ENCODE assay signal across 8 mouse cellular contexts in the genomic region with DNA sequence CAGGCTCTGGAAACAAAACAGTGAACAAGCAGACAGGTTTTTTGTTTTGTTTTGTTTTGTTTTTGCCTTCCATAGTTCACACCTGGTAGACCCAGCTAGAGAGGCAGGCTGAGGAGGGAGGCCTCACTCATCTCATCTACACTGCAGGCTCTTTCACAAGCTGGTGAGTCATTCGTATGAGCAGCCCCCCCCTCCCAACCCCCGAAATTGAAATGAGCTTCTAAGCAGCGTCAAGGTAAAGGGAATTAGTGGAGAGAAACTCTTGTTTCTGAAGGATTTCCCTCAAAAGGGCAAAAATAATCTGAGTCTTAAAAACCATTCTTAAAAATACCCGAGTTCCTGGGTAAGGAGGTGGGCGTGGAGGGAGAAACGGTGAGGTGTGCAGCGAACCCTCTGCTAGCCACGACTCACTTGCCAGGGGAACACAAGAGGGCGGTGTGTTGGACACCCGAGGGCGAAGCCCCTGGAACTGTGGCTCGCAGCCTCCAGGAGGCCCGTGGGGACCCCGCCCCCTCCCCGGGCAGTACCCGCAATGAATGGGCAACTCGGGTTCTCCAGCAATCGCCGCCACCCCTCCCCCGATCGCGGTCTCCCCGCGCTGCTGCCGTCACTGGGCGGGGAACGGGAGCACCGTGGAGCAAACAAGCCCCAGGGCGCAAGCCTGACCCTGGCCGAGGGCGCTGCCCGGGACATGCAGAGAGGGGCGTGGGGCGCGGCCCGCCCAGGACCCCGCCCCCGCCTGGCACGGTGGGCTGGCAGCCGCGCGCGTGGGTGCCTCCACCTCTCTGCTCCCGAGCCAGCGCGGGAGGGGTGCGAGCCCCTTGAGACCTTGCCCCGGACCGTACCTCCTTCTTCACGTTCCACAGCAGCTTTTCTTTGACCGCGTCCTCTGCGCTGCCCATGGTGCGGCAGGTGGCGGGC. TPM values are rescaled to one million over a fixed set of nuclear protein-coding genes. Genes with fewer than 3 reads are reported as not detected.
DNase-seq lines count a peak whose midpoint lies in the region; ATAC-seq lines count a peak whose summit lies in the region.

No protein-coding gene starts in this region.

- WGBS in limb, embryonic 12.5 days = 1% methylated on average over 55 of the region's 55 CpGs
- WGBS in midbrain, embryonic 13.5 days = under 1% methylated on average over 38 of the region's 55 CpGs

- H3K9me3 ChIP-seq in erythroblast, embryonic 14.5 days (ENCODE audit: control insufficient read depth, low read length) = no peaks in the 10 kb centered on the region
- H3K9me3 ChIP-seq in limb, embryonic 12.5 days = no peaks in the 10 kb centered on the region
- H3K9me3 ChIP-seq in midbrain, embryonic 13.5 days = no peaks in the 10 kb centered on the region

- H3K4me3 ChIP-seq in erythroblast, embryonic 14.5 days (replicated peaks) = peak overlapping the region; percentile 91
- peak overlapping the region; percentile 83 for H3K4me3 ChIP-seq in limb, embryonic 12.5 days (replicated peaks)
- H3K4me3 ChIP-seq in midbrain, embryonic 13.5 days (replicated peaks) = peak overlapping the region; percentile 91

- H3K27me3 ChIP-seq in erythroblast, embryonic 14.5 days (ENCODE audit: control insufficient read depth) = no peaks in the 10 kb centered on the region
- no peaks in the 10 kb centered on the region for H3K27me3 ChIP-seq in limb, embryonic 12.5 days
- H3K27me3 ChIP-seq in midbrain, embryonic 13.5 days = no peaks in the 10 kb centered on the region

- ATAC-seq in erythroblast, adult 5-6 weeks (replicated peaks; ENCODE audit: low FRiP score, poor library complexity, severe bottlenecking) = no peak
- peak; percentile 38; the same call in 1 of the 2 replicates for ATAC-seq in limb, embryonic 12.5 days (ENCODE audit: insufficient number of reproducible peaks, insufficient read depth, low FRiP score, low TSS enrichment, low read depth)
- peak; percentile 66 for ATAC-seq in midbrain, embryonic 13.5 days

- intact Hi-C loops in gastrocnemius, postnatal 36 days (cut with DNase I) = no loop called here

- H3K27ac ChIP-seq in limb, embryonic 12.5 days = peak overlapping the region; percentile 77
- peak overlapping the region; percentile 94 for H3K27ac ChIP-seq in midbrain, embryonic 13.5 days

- DNase-seq in embryo, embryonic 11 days = peak; percentile 69
- DNase-seq in gastrocnemius, postnatal 36 days = peak; percentile 52 to 54
- DNase-seq in kidney, adult 11 months = peak; percentile 70
- DNase-seq in spleen, adult 12 weeks (ENCODE audit: low spot score) = peak; percentile 44

- H3K4me2 ChIP-seq in limb, embryonic 12.5 days = peak overlapping the region; percentile 99
- peak overlapping the region; percentile 83 for H3K4me2 ChIP-seq in midbrain, embryonic 13.5 days (replicated peaks)

- H3K9ac ChIP-seq in limb, embryonic 12.5 days (replicated peaks) = peak overlapping the region; percentile 77
- H3K9ac ChIP-seq in midbrain, embryonic 13.5 days (replicated peaks) = peak overlapping the region; percentile 91

- peaks cover 20% of the 10 kb centered on the region for H3K36me3 ChIP-seq in erythroblast, embryonic 14.5 days (ENCODE audit: control insufficient read depth)
- H3K36me3 ChIP-seq in limb, embryonic 12.5 days = peaks cover 20% of the 10 kb centered on the region
- peaks cover 21% of the 10 kb centered on the region for H3K36me3 ChIP-seq in midbrain, embryonic 13.5 days

- H3K4me1 ChIP-seq in erythroblast, embryonic 14.5 days (ENCODE audit: control insufficient read depth) = peaks cover 45% of the 10 kb centered on the region
- peaks cover 9% of the 10 kb centered on the region for H3K4me1 ChIP-seq in limb, embryonic 12.5 days (replicated peaks)
- peaks cover 40% of the 10 kb centered on the region for H3K4me1 ChIP-seq in midbrain, embryonic 13.5 days (replicated peaks)

RNA-seq across cellular contexts. Expression of gene Sgsm2, which starts 0.6 kb away (rescaled TPM):
- 0.17 and 0.18 TPM in 2 replicates for polyA plus RNA-seq in erythroblast, embryonic 14.5 days (2012)
- 0.96 TPM in 1 of 2 replicates, not detected in the other for total RNA-seq in erythroblast, adult 5-6 weeks (2015; ENCODE audit: low replicate concordance)
- 0.14 and 0.43 TPM in 2 replicates for total RNA-seq in erythroblast, adult 5-6 weeks (2017; ENCODE audit: low replicate concordance)
- total RNA-seq in gastrocnemius, postnatal 36 days (2021) = 1 to 10 TPM; 1.4 to 1.9 TPM
- polyA plus RNA-seq in limb, embryonic 12.5 days (2016; fragmentation: Nextera tagmentation; extraction: Ambion mirVana) = 5.2 and 5.9 TPM in 2 replicates
- 18.8 and 20.8 TPM in 2 replicates for polyA plus RNA-seq in midbrain, embryonic 13.5 days (2015; fragmentation: Nextera tagmentation; extraction: Ambion mirVana)

RNA-seq across cellular contexts. Expression of gene Tsr1, which starts 1.6 kb away (rescaled TPM):
- 0.09 and 0.24 TPM in 2 replicates for polyA plus RNA-seq in erythroblast, embryonic 14.5 days (2012)
- 8.8 and 10.0 TPM in 2 replicates for total RNA-seq in erythroblast, adult 5-6 weeks (2015; ENCODE audit: low replicate concordance)
- 9.5 and 13.9 TPM in 2 replicates for total RNA-seq in erythroblast, adult 5-6 weeks (2017; ENCODE audit: low replicate concordance)
- 10 to 100 TPM; 16.8 to 25.2 TPM for total RNA-seq in gastrocnemius, postnatal 36 days (2021)
- polyA plus RNA-seq in limb, embryonic 12.5 days (2016; fragmentation: Nextera tagmentation; extraction: Ambion mirVana) = 45.2 and 46.5 TPM in 2 replicates
- polyA plus RNA-seq in midbrain, embryonic 13.5 days (2015; fragmentation: Nextera tagmentation; extraction: Ambion mirVana) = 28.1 and 32.1 TPM in 2 replicates

RNA-seq across cellular contexts. Expression of gene Smg6, which starts 29.4 kb away (rescaled TPM):
- polyA plus RNA-seq in erythroblast, embryonic 14.5 days (2012) = 2.3 and 3.1 TPM in 2 replicates
- 68.8 and 80.9 TPM in 2 replicates for total RNA-seq in erythroblast, adult 5-6 weeks (2015; ENCODE audit: low replicate concordance)
- 157 and 187 TPM in 2 replicates for total RNA-seq in erythroblast, adult 5-6 weeks (2017; ENCODE audit: low replicate concordance)
- 10 to 100 TPM in 1 of 2 experiments, 1 to 10 TPM in 1; 8.4 to 11.4 TPM for total RNA-seq in gastrocnemius, postnatal 36 days (2021)
- polyA plus RNA-seq in limb, embryonic 12.5 days (2016; fragmentation: Nextera tagmentation; extraction: Ambion mirVana) = 22.4 and 22.7 TPM in 2 replicates
- 20.2 and 21.0 TPM in 2 replicates for polyA plus RNA-seq in midbrain, embryonic 13.5 days (2015; fragmentation: Nextera tagmentation; extraction: Ambion mirVana)

RNA-seq across cellular contexts. Expression of gene Srr, which starts 29.5 kb away (rescaled TPM):
- 0.08 and 0.14 TPM in 2 replicates for polyA plus RNA-seq in erythroblast, embryonic 14.5 days (2012)
- 9.4 and 17.6 TPM in 2 replicates for total RNA-seq in erythroblast, adult 5-6 weeks (2015; ENCODE audit: low replicate concordance)
- 5.6 and 7.0 TPM in 2 replicates for total RNA-seq in erythroblast, adult 5-6 weeks (2017; ENCODE audit: low replicate concordance)
- total RNA-seq in gastrocnemius, postnatal 36 days (2021) = 10 to 100 TPM; 18.6 to 18.9 TPM
- 23.7 and 24.5 TPM in 2 replicates for polyA plus RNA-seq in limb, embryonic 12.5 days (2016; fragmentation: Nextera tagmentation; extraction: Ambion mirVana)
- 31.5 and 32.9 TPM in 2 replicates for polyA plus RNA-seq in midbrain, embryonic 13.5 days (2015; fragmentation: Nextera tagmentation; extraction: Ambion mirVana)

Comparison
In these comparisons a context has a peak if more than half of its experiments do, and no peak if none do; other contexts are left out.
1. RNA of gene Tsr1, which starts 1.6 kb away (polyA plus RNA-seq): 45.2 to 46.5 TPM in limb, embryonic 12.5 days and 28.1 to 32.1 TPM in midbrain, embryonic 13.5 days; 0.09 to 0.24 TPM in erythroblast, embryonic 14.5 days; every median in the first group is over 10 times any median in the second.
2. Peak in every context shown above with its lines, with median percentiles within 50 percentile points of each other: H3K4me3 ChIP-seq and DNase-seq.